Mouse (Mus musculus) macrophage (primary cell): Measurements from ENCODE around the gene Tsnaxip1. TPM values are rescaled to one million over a fixed set of nuclear protein-coding genes. Genes with fewer than 3 reads are reported as not detected.

ENCODE experiments used
- H3K27ac ChIP-seq: fragments of 350-480 bp; formaldehyde crosslinking; 2 replicates; pipeline ENCODE4 v1.9.0; 2021
- H3K36me3 ChIP-seq: fragments of 350-480 bp; formaldehyde crosslinking; 2 replicates; pipeline ENCODE4 v1.9.0; 2021; ENCODE audit errors: inconsistent target
- H3K4me3 ChIP-seq: fragments of 350-480 bp; formaldehyde crosslinking; 2 replicates; pipeline ENCODE4 v1.9.0; 2021; ENCODE audit errors: inconsistent target
- H3K79me2 ChIP-seq: fragments of 350-480 bp; formaldehyde crosslinking; 2 replicates; pipeline ENCODE4 v1.9.0; 2021; ENCODE audit errors: inconsistent target
- WGBS: methylation state at CpG from one replicate; pipeline ENCODE4 v1.1.7; 2026; ENCODE audit warnings: inconsistent platforms; ENCODE audit not compliant: missing documents; 5-methylcytosine and 5-hydroxymethylcytosine counted together
- polyA plus RNA-seq: library from polyadenylated mRNA; stranded (reverse); fragments of 250-400 nt; gene quantifications from 3 replicates; pipeline ENCODE4 v1.2.4, GENCODE M21; 2018; ENCODE audit warnings: inconsistent platforms
- total RNA-seq, 78 experiments: library from RNA; depleted of rRNA; stranded (reverse); fragments of 250-400 nt; gene quantifications; 1 replicate in 9 of 78; 2 replicates in 24 of 78; 3 replicates in 43 of 78; 4 replicates in 2 of 78; pipeline ENCODE4 v1.2.4; 2018; ENCODE audit warnings: inconsistent platforms in 56 of 78

Gene Tsnaxip1
- total RNA-seq (2018; cell fraction: chromatin; rRNA removed) = not detected
- under 1 TPM in 1 of 26 experiments, not detected in 25; 0.08 TPM for total RNA-seq (2018; cell fraction: cytosol; rRNA removed)
- not detected for total RNA-seq (2018; cell fraction: nucleus; rRNA removed)
- not detected in 3 replicates for polyA plus RNA-seq

GRCm38 (mm10) chr8:105826861-105827848, at the start of gene Tsnaxip1, which contains the start of gene Ranbp10:
TSS of gene Tsnaxip1 (plus strand) at chr8:105827731.
TSS of gene Ranbp10 (minus strand) at chr8:105827350.
- Histone ChIP-seq H3K79me2 (peaks cover 45% of the 10 kb centered on the region), H3K36me3 (0 out of 2 replicates have a peak, but pooled peaks cover 3% of the 10 kb centered on the region), H3K27ac (peak within 1 kb of the TSS; percentile 89), H3K4me3 (peak within 1 kb of the TSS; percentile 100)
- WGBS = under 1% methylated on average over 52 of the region's 52 CpGs

- H3K27ac ChIP-seq = no peak overlapping the region
- H3K36me3 ChIP-seq = peaks cover 81% of the 10 kb centered on the region
- H3K4me3 ChIP-seq = no peak overlapping the region
- H3K79me2 ChIP-seq = peaks cover 11% of the 10 kb centered on the region; the same call in 1 of the 2 replicates
- 83% methylated on average over 2 of the region's 2 CpGs for WGBS
These were observed 49.7 kb upstream of the Tsnaxip1 start for GRCm38 (mm10) chr8:105777833-105778232.

- H3K4me3 ChIP-seq = no peak overlapping the region
- peaks cover 11% of the 10 kb centered on the region; the same call in 1 of the 2 replicates for H3K79me2 ChIP-seq
- H3K27ac ChIP-seq = peak overlapping the region; percentile 29
- 38% methylated on average over 5 of the region's 5 CpGs for WGBS
- H3K36me3 ChIP-seq = peaks cover 74% of the 10 kb centered on the region
These were observed 47.2 kb upstream of the Tsnaxip1 start for GRCm38 (mm10) chr8:105780298-105780697.

GRCm38 (mm10) chr8:105788241-105788640, 39.3 kb upstream of the Tsnaxip1 start:
- no peak overlapping the region for H3K4me3 ChIP-seq
- H3K36me3 ChIP-seq = peaks cover 29% of the 10 kb centered on the region
- H3K27ac ChIP-seq = no peak overlapping the region
- peaks cover 76% of the 10 kb centered on the region for H3K79me2 ChIP-seq
- WGBS = 86% methylated on average over 2 of the region's 2 CpGs

GRCm38 (mm10) chr8:105788927-105789326, 38.6 kb upstream of the Tsnaxip1 start:
- WGBS = 15% methylated on average over 4 of the region's 4 CpGs
- Histone ChIP-seq H3K36me3 (peaks cover 24% of the 10 kb centered on the region), H3K27ac (no peak overlapping the region), H3K79me2 (peaks cover 83% of the 10 kb centered on the region), H3K4me3 (no peak overlapping the region)

- H3K4me3 ChIP-seq = no peak overlapping the region
- H3K27ac ChIP-seq = no peak overlapping the region
- peaks cover 90% of the 10 kb centered on the region for H3K79me2 ChIP-seq
- peaks cover 22% of the 10 kb centered on the region for H3K36me3 ChIP-seq
These were observed 37.9 kb upstream of the Tsnaxip1 start for GRCm38 (mm10) chr8:105789626-105790025.

GRCm38 (mm10) chr8:105793331-105793730, 34.2 kb upstream of the Tsnaxip1 start:
- no peak overlapping the region for H3K4me3 ChIP-seq
- H3K27ac ChIP-seq = no peak overlapping the region

GRCm38 (mm10) chr8:105794009-105794598, 33.4 kb upstream of the Tsnaxip1 start:
- H3K36me3 ChIP-seq = peaks cover 6% of the 10 kb centered on the region; the same call in 1 of the 2 replicates
- 96% methylated on average over 3 of the region's 3 CpGs for WGBS
- H3K79me2 ChIP-seq = peaks cover 100% of the 10 kb centered on the region
- no peak overlapping the region for H3K4me3 ChIP-seq
- no peak overlapping the region for H3K27ac ChIP-seq

More at GRCm38 (mm10) chr8:105793331-105793730, 34.2 kb upstream of the Tsnaxip1 start:
- Histone ChIP-seq H3K36me3 (no peaks in the 10 kb centered on the region), H3K79me2 (peaks cover 100% of the 10 kb centered on the region)
- 100% methylated on average over 1 of the region's 1 CpGs for WGBS

- H3K27ac ChIP-seq = no peak overlapping the region
- peaks cover 11% of the 10 kb centered on the region; the same call in 1 of the 2 replicates for H3K36me3 ChIP-seq
- H3K79me2 ChIP-seq = peaks cover 100% of the 10 kb centered on the region
- H3K4me3 ChIP-seq = no peak overlapping the region
- WGBS = 83% methylated on average over 1 of the region's 1 CpGs
These were observed 31.7 kb upstream of the Tsnaxip1 start for GRCm38 (mm10) chr8:105795785-105796184.

- Histone ChIP-seq H3K36me3 (peaks cover 11% of the 10 kb centered on the region; the same call in 1 of the 2 replicates), H3K79me2 (peaks cover 100% of the 10 kb centered on the region), H3K4me3 (no peak overlapping the region), H3K27ac (no peak overlapping the region)
- WGBS = 93% methylated on average over 5 of the region's 5 CpGs
These were observed 29.1 kb upstream of the Tsnaxip1 start for GRCm38 (mm10) chr8:105798408-105798807.

GRCm38 (mm10) chr8:105799091-105799812, 28.3 kb upstream of the Tsnaxip1 start:
- H3K36me3 ChIP-seq = peaks cover 15% of the 10 kb centered on the region; the same call in 1 of the 2 replicates
- WGBS = 87% methylated on average over 8 of the region's 8 CpGs

GRCm38 (mm10) chr8:105801153-105801904, 26.2 kb upstream of the Tsnaxip1 start:
- H3K4me3 ChIP-seq = no peak overlapping the region
- peaks cover 21% of the 10 kb centered on the region for H3K36me3 ChIP-seq
- H3K27ac ChIP-seq = no peak overlapping the region
- 90% methylated on average over 6 of the region's 6 CpGs for whole genome bisulfite sequencing
- H3K79me2 ChIP-seq = peaks cover 99% of the 10 kb centered on the region

More at GRCm38 (mm10) chr8:105799091-105799812, 28.3 kb upstream of the Tsnaxip1 start:
- peaks cover 100% of the 10 kb centered on the region for H3K79me2 ChIP-seq
- H3K27ac ChIP-seq = no peak overlapping the region
- H3K4me3 ChIP-seq = no peak overlapping the region

- H3K4me3 ChIP-seq = no peak overlapping the region
- H3K27ac ChIP-seq = no peak overlapping the region
- 93% methylated on average over 7 of the region's 7 CpGs for WGBS
- peaks cover 10% of the 10 kb centered on the region for H3K36me3 ChIP-seq
- peaks cover 99% of the 10 kb centered on the region for H3K79me2 ChIP-seq
These were observed 22.7 kb upstream of the Tsnaxip1 start for GRCm38 (mm10) chr8:105804797-105805196.
